ENCODE assay signal across 8 mouse cellular contexts in genomic region chr5:117241935-117242531, GRCm38 (mm10). TPM values are rescaled to one million over a fixed set of nuclear protein-coding genes. Genes with fewer than 3 reads are reported as not detected.
DNase-seq lines count a peak whose midpoint lies in the region; ATAC-seq lines count a peak whose summit lies in the region.

No protein-coding gene starts in this region.

- no peak for ATAC-seq in inflammation-experienced regulatory T-cells, adult 6 months

- intact Hi-C loops in left cerebral cortex, postnatal 4 days (cut with DNase I) = loop anchor here (5.0 kb wide), 1 partner anchor 125 kb away; the partner anchor contains the start of gene Suds3

- DNase-seq in embryo, embryonic 10.5 days (ENCODE audit: low spot score) = peak; percentile 12
- DNase-seq in embryo, embryonic 10 days (ENCODE audit: low spot score) = no peak
- peak; percentile 7 for DNase-seq in NIH3T3 (ENCODE audit: low read depth)
- peak; percentile 63 to 64 for DNase-seq in frontal cortex, postnatal 36 days (ENCODE audit: low spot score in 2 of 2)
- DNase-seq in left cerebral cortex, postnatal 4 days = peak; percentile 61
- DNase-seq in adrenal gland, adult (ENCODE audit: inconsistent age in 2 of 2, low spot score in 1 of 2) = no peak
- DNase-seq in testis, postnatal 10 days (ENCODE audit: low spot score) = no peak

RNA-seq across cellular contexts. Expression of gene Pebp1, which starts 45.4 kb away (rescaled TPM):
- total RNA-seq in left cerebral cortex, postnatal 4 days (2021) = 100 to 1,000 TPM; 725 to 728 TPM
- 100 to 1,000 TPM; 125 to 143 (median 133) TPM for polyA plus RNA-seq in inflammation-experienced regulatory T-cells, adult 6 months (2017; shearing (Covaris generic))

Comparison
In these comparisons a context has a peak if more than half of its experiments do, and no peak if none do; other contexts are left out.
1. DNase-seq: peak in embryo, embryonic 10.5 days (single experiment), NIH3T3 (single experiment), frontal cortex, postnatal 36 days (2 of 2) and left cerebral cortex, postnatal 4 days (single experiment); none in embryo, embryonic 10 days (single experiment), adrenal gland, adult (0 of 2) and testis, postnatal 10 days (single experiment).